Mouse (Mus musculus): ENCODE measurements around the gene Prr11.

GRCm38 (mm10) chr11:87136233-87136632, 27.7 kb upstream of the Prr11 start:
- TF ChIP-seq CTCF (IDR thresholded peaks at IDR 0.05; ENCODE audit: borderline replicate concordance, insufficient read depth, low read length) (no peak), POLR2A (IDR thresholded peaks at IDR 0.05; ENCODE audit: low read depth, low read length) (no peak)
